Mouse (Mus musculus): Measurements from ENCODE around the gene Cadm2. TPM values are rescaled to one million over a fixed set of nuclear protein-coding genes. Genes with fewer than 3 reads are reported as not detected.

Cadm2 gene
- total RNA-seq, 2 experiments from 2014 or later, result 192 to 198 TPM

GRCm38 (mm10) chr16:67175386-67175785 is 445.3 kb downstream of the Cadm2 start:
- no peak for DNase-seq (ENCODE audit: low spot score in 2 of 2)

GRCm38 (mm10) chr16:67162211-67162790 is 458.4 kb downstream of the Cadm2 start:
- no peak for DNase-seq (ENCODE audit: low spot score in 2 of 2)

DNA sequence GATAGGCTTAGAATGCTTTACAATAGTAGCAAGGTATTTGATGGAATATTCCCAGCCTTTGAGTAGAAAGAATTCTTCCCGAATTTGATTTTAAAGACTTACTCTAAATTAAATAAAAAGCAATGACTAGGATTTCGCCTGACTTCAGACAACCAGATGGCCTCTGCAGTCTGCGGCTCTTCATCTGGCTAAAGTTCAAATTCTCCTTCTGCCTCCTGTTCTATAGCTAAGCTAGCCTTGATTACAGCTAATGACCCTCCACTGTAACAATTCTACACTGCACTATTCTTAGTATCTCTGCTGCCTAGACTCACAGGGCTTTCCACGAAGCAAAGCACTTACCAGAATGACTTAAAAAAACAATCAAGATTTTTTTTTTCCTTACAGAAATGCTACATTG is 495.9 kb downstream of the Cadm2 start:
- peak in 1 of 2 experiments; percentile 14 for DNase-seq (ENCODE audit: low spot score in 2 of 2)

DNA sequence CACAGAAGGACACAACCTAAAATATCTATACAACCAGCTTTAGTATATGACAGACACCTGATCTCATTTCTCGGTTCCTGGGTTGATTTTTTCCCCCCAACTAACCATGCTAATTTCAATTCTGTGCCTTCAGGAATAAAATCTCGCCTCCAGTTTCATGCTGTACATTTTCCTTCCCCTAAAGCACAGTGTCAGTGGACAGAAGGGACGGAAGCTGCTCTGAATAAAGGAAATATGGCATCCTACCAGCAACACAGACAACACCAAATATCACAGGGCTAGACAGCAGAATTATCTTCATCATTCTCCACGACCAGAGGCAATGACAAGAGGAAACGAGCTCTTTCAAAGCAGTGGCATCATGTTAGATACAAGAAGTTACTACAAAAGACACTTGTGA is 498.2 kb downstream of the Cadm2 start:
- DNase-seq (ENCODE audit: low spot score in 2 of 2), result no peak

- DNase-seq (ENCODE audit: low spot score in 2 of 2), result no peak
Observed at GRCm38 (mm10) chr16:67121781-67122180, 498.9 kb downstream of the Cadm2 start.

GRCm38 (mm10) chr16:67106478-67107061 is 514.1 kb downstream of the Cadm2 start:
- DNase-seq (ENCODE audit: low spot score in 2 of 2), result no peak

- peak; percentile 13 to 39 for DNase-seq (ENCODE audit: low spot score in 2 of 2)
Observed at GRCm38 (mm10) chr16:67096706-67097105, 524.0 kb downstream of the Cadm2 start.

DNA sequence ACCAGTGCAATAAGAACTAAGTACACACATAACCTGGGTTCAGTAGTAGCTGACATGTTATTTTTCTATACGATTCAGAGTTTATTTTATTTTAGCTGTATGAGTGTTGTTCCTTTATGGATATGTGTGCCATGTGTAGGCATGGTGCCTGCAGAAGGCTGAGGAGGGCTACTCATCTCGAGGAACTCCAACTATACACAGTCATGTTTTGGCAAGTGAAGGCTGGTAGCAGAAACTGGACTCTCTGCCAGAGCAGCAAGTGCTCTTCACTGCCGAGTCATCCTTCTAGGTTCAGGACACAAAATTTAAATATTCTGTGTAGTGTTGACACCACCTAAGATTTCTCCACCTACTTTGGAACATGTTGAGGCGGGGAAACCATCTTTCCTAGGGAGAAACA is 524.8 kb downstream of the Cadm2 start:
- DNase-seq (ENCODE audit: low spot score in 2 of 2), result no peak

DNA sequence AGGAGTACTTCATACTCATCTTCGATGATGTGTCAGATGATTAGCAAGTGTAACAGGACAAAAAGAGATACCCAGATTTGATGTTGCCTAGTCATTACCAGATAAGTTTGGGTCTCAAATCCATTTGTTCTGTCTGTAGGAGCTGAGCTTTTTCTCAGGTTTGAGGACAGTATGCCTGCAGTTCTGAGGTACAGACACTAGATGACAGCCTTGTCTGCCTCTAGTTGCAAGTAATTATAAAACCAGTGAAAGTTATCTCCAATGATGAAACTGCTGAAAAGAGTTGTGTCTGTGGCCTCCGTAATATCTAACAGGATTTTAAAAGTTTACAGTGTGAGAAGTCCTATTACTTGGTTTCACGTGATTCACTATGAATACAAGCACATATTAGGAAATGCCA is 531.0 kb downstream of the Cadm2 start:
- DNase-seq (ENCODE audit: low spot score in 2 of 2), result peak; percentile 49 to 60

DNA sequence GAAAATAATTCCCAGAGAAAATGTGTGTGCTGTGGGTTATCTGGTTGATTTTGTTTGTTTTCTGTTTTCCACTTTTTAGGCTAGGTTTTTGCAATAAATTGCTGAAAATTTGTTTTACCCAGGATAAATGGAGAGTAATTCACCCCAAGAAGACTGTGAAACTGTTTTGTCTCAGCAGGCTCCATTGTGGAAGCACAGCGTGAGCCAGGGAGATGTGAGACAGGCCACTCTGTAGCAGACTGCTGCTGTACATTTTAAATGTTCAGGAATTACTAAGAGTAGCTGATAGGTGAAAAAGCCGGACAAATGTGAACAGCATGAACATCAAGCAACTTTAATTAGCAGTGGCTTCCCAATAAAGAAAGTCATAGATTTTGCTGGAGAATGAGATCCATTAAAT is 541.4 kb downstream of the Cadm2 start:
- no peak for DNase-seq (ENCODE audit: low spot score in 2 of 2)

GRCm38 (mm10) chr16:67076169-67076895 is 544.4 kb downstream of the Cadm2 start:
- DNase-seq (ENCODE audit: low spot score in 2 of 2), result no peak

GRCm38 (mm10) chr16:67068461-67068860 is 552.2 kb downstream of the Cadm2 start:
- DNase-seq (ENCODE audit: low spot score in 2 of 2), result no peak

- no peak for DNase-seq (ENCODE audit: low spot score in 2 of 2)
Observed at GRCm38 (mm10) chr16:67030918-67031317, 589.8 kb downstream of the Cadm2 start.

DNA sequence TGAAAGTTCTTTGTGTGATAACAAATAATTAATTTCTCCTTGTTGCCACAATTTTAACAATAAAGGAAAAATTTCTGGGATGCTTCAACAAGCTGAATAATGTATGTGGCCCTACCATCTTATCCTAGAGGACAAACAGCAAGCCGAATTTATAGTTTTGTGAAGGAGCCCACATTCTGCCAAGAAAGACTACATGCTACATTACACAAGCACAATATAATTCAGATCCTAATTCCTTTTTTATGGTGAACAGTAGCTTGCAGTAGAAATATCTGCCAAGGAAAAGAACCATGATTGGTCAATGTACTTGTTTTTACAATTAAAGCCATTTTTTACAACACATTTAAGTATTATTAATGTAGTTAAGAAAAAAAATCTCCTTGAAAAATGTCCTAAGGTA is 600.9 kb downstream of the Cadm2 start:
- no peak for DNase-seq (ENCODE audit: low spot score in 2 of 2)

DNA sequence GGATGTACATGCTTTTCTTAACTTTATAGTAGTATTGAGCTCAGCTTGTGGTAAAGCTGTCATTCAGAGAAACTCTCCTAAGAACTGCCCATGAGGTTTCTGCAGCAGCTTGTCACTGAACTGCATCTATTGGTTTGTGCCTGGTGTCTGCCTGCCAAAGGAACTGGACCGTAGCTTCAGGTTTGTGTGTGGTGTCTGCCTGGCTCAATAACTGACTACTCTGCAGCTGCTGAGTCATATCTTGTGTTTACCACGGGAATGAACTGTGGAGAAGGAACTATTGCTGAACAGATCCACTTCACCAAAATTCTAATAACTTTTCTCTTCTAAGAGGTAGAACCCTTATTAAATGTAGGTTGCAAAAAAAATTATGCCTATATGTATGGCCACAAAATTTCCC is 603.0 kb downstream of the Cadm2 start:
- no peak for DNase-seq (ENCODE audit: low spot score in 2 of 2)

GRCm38 (mm10) chr16:67003161-67003560 is 617.5 kb downstream of the Cadm2 start:
- DNase-seq (ENCODE audit: low spot score in 2 of 2), result no peak

GRCm38 (mm10) chr16:67001707-67002106 is 619.0 kb downstream of the Cadm2 start:
- peak; percentile 18 to 33 for DNase-seq (ENCODE audit: low spot score in 2 of 2)

DNA sequence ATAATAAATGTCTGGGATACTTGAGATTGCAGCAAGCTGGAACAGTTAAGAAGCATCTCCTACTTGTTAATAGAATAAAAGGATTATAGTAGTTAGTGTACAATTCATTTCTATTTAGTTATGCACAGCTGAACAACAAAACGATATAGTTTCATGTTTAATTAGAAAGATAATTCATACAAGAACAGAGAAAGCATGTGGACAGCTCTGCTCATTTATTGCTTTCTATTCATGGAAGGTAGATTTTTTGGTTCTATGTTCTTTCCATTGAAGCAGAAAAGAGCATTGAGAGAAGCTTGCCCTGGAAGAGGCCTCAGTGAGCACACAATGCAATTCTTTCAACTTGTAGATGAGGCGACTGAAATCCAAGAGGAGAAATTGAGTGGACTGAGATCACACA is 623.2 kb downstream of the Cadm2 start:
- DNase-seq (ENCODE audit: low spot score in 2 of 2), result no peak

GRCm38 (mm10) chr16:66987741-66988140 is 633.0 kb downstream of the Cadm2 start:
- no peak for DNase-seq (ENCODE audit: low spot score in 2 of 2)

GRCm38 (mm10) chr16:66986879-66987278 is 633.8 kb downstream of the Cadm2 start:
- DNase-seq (ENCODE audit: low spot score in 2 of 2), result no peak

GRCm38 (mm10) chr16:66970912-66971311 is 649.8 kb downstream of the Cadm2 start:
- DNase-seq (ENCODE audit: low spot score in 2 of 2), result no peak

DNA sequence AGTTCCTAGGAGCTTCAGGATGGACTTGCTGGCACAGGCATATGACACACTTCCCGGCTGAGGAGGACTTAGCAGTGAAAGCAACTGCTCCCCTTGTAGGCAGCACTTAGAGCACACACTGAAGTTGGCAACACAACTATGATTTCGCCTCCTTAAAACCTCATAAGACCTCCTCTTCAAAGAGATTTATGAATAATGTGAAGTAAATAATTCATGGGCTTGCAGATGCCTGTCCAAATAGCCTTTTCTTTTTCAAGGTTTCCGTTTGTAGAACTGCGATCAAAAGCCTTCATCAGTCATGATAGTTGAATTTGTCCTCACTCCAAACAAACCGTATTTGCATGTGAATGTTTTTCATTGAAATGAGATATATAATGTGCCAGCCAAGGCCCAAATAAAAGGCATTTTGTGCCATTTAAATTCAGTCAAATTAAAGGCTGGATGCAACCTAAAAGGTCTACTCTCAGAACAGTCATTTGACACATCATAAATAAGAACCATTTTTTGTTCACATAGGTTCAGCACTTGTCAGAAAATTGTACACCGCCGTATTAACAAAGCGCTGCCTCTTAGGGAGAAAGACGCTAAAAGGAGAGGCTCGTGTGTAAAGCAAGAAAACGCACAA is 651.1 kb downstream of the Cadm2 start:
- peak in 1 of 2 experiments; percentile 30 for DNase-seq (ENCODE audit: low spot score in 2 of 2)

Data from left cerebral cortex, adult 18-20 months (tissue).